Mouse (Mus musculus): ENCODE measurements around the gene Efcab7.

DNA sequence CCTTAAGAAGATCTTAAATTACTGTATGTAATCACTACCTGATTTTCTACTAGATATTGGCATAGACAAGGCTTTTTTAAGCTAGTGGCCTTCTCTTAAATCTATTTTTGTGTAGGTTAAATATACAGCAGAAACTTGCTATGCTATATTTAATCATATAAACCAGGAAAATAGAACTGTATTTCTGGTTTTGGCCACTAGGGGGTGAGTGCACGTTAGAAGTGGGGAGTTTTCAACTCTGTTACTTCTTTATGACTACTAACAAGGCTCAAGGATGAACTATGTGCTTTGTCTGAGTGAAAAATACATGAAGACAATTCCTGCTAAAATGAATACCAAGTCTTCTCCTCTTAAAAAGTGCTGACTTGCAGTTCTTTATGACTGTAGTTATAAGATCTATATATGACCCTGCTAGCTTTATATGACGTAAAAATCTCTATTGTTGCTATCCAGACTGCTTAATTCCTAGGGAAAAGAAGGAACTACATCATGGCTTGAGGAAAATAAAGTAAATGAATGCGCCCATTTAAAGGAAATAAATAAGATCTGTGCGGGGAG is 85.0 kb downstream of the Efcab7 start:
- no peak for TF ChIP-seq ZNF384 (IDR thresholded peaks at IDR 0.05; ENCODE audit: low read depth, low read length)
- TF ChIP-seq MAFK (IDR thresholded peaks at IDR 0.05; ENCODE audit: insufficient read depth, low read depth, low read length), result peak; percentile 80
- TF ChIP-seq ZC3H11A (IDR thresholded peaks at IDR 0.05; ENCODE audit: borderline replicate concordance, low read depth, low read length), result no peak
- TF ChIP-seq HCFC1 (IDR thresholded peaks at IDR 0.05; ENCODE audit: borderline replicate concordance, insufficient read depth, low read length), result no peak
